Mouse (Mus musculus) kidney, adult 10 weeks (tissue): Measurements from ENCODE around the gene Bola1. TPM values are rescaled to one million over a fixed set of nuclear protein-coding genes. Genes with fewer than 3 reads are reported as not detected.

Experiments used
- polyA plus RNA-seq: library from polyadenylated mRNA; stranded (reverse); fragments of 350-450 nt; fragmentation: Illumina TruSeq; extraction: RNeasy Lipid Tissue Mini Kit (QIAGEN cat#74804); gene quantifications from one replicate; pipeline ENCODE4 v1.2.3, GENCODE M21; 2014; ENCODE audit warnings: low read depth, low replicate concordance

Gene Bola1
- 5.1 TPM for polyA plus RNA-seq

GRCm38 (mm10) chr3:96219661-96220130, at the start of gene Bola1, which contains the start of gene Hist2h2ab:
TSS of gene Bola1 (minus strand) at chr3:96219709.
TSS of gene Hist2h2ab (plus strand) at chr3:96219865.

GRCm38 (mm10) chr3:96268051-96268775, 48.7 kb upstream of the Bola1 start, which contains the start of gene Hist2h3b:
TSS of gene Hist2h3b (plus strand) at chr3:96268654.

GRCm38 (mm10) chr3:96262979-96263550, 43.6 kb upstream of the Bola1 start, which contains the start of gene Hist2h4:
TSS of gene Hist2h4 (minus strand) at chr3:96263311.

GRCm38 (mm10) chr3:96246427-96246856, 26.9 kb upstream of the Bola1 start, which contains the start of gene Hist2h3c1:
TSS of gene Hist2h3c1 (plus strand) at chr3:96246685.

GRCm38 (mm10) chr3:96245003-96245886, 25.7 kb upstream of the Bola1 start, which contains the start of gene Hist2h2aa1:
TSS of gene Hist2h2aa1 (plus strand) at chr3:96245497.

GRCm38 (mm10) chr3:96239949-96240798, 20.7 kb upstream of the Bola1 start, which contains the start of gene Hist2h2aa2:
TSS of gene Hist2h2aa2 (minus strand) at chr3:96240276.

GRCm38 (mm10) chr3:96238954-96239793, 19.7 kb upstream of the Bola1 start, which contains the start of gene Hist2h3c2:
TSS of gene Hist2h3c2 (minus strand) at chr3:96239127.

GRCm38 (mm10) chr3:96220765-96221639, 1.5 kb upstream of the Bola1 start, which contains the start of the genes Hist2h2ac and Hist2h2be:
TSS of gene Hist2h2ac (minus strand) at chr3:96220880.
TSS of gene Hist2h2be (plus strand) at chr3:96221119.

GRCm38 (mm10) chr3:96180727-96181477, 38.6 kb downstream of the Bola1 start, which contains the start of gene Sv2a:
TSS of gene Sv2a (plus strand) at chr3:96181151.

GRCm38 (mm10) chr3:96172197-96173178, 47.0 kb downstream of the Bola1 start, which contains the start of gene Sf3b4:
TSS of gene Sf3b4 (plus strand) at chr3:96172332.

GRCm38 (mm10) chr3:96161869-96162840, 57.4 kb downstream of the Bola1 start, which contains the start of gene Mtmr11:
TSS of gene Mtmr11 (plus strand) at chr3:96162004.

